Mouse (Mus musculus) adrenal gland, adult 8-10 months (tissue): ENCODE results near the gene Ehf. TPM values are rescaled to one million over a fixed set of nuclear protein-coding genes. Genes with fewer than 3 reads are reported as not detected.

Experiments used
- DNase-seq: peaks from one replicate; pipeline ENCODE4 v3.0.0; 2022
- total RNA-seq, 4 experiments: library from RNA; stranded (reverse); gene quantifications; 2 replicates each; pipeline ENCODE4 v1.2.4; 2022

The Ehf gene
- total RNA-seq, 4 experiments from 2014 or later = 0.35 to 0.84 TPM; not detected in 2

- DNase-seq = peak; percentile 84
Observed at GRCm38 (mm10) chr2:103293751-103294150, 9.3 kb downstream of the Ehf start.

- DNase-seq = no peak
Observed at GRCm38 (mm10) chr2:103293214-103293613, 9.9 kb downstream of the Ehf start.

GRCm38 (mm10) chr2:103290705-103291269, 12.3 kb downstream of the Ehf start:
- no peak for DNase-seq

GRCm38 (mm10) chr2:103290167-103290566, 12.9 kb downstream of the Ehf start:
- DNase-seq = peak; percentile 61

- no peak for DNase-seq
Observed at GRCm38 (mm10) chr2:103289407-103289950, 13.6 kb downstream of the Ehf start.

GRCm38 (mm10) chr2:103287716-103288115, 15.4 kb downstream of the Ehf start:
- DNase-seq = no peak

- peak; percentile 25 for DNase-seq
Observed at GRCm38 (mm10) chr2:103285561-103285960, 17.5 kb downstream of the Ehf start.

- DNase-seq = no peak
Observed at GRCm38 (mm10) chr2:103283730-103284129, 19.3 kb downstream of the Ehf start.

GRCm38 (mm10) chr2:103282184-103282750, 20.8 kb downstream of the Ehf start:
- DNase-seq = no peak

GRCm38 (mm10) chr2:103279927-103280326, 23.2 kb downstream of the Ehf start:
- no peak for DNase-seq

GRCm38 (mm10) chr2:103278476-103278875, 24.6 kb downstream of the Ehf start:
- no peak for DNase-seq

GRCm38 (mm10) chr2:103277794-103278193, 25.3 kb downstream of the Ehf start:
- DNase-seq = no peak

GRCm38 (mm10) chr2:103275316-103275960, 27.6 kb downstream of the Ehf start:
- peak; percentile 29 for DNase-seq

- no peak for DNase-seq
Observed at GRCm38 (mm10) chr2:103274803-103275202, 28.3 kb downstream of the Ehf start.

- DNase-seq = no peak
Observed at GRCm38 (mm10) chr2:103274270-103274669, 28.8 kb downstream of the Ehf start.

- no peak for DNase-seq
Observed at GRCm38 (mm10) chr2:103271481-103271880, 31.6 kb downstream of the Ehf start.

GRCm38 (mm10) chr2:103270556-103271160, 32.4 kb downstream of the Ehf start:
- DNase-seq = peak; percentile 57

- DNase-seq = peak; percentile 10
Observed at GRCm38 (mm10) chr2:103239086-103239485, 64.0 kb downstream of the Ehf start.

GRCm38 (mm10) chr2:103226781-103227180, 76.3 kb downstream of the Ehf start:
- no peak for DNase-seq

GRCm38 (mm10) chr2:103220871-103221270, 82.2 kb downstream of the Ehf start:
- DNase-seq = no peak

- no peak for DNase-seq
Observed at GRCm38 (mm10) chr2:103218323-103218722, 84.8 kb downstream of the Ehf start.

GRCm38 (mm10) chr2:103215801-103216200, 87.3 kb downstream of the Ehf start:
- DNase-seq = no peak

- DNase-seq = no peak
Observed at GRCm38 (mm10) chr2:103214861-103215260, 88.2 kb downstream of the Ehf start.
